Mouse (Mus musculus) testis, adult 2 months (tissue): ENCODE measurements at regions not wholly inside any gene's neighbourhood (a gene's known extent, or its start where the extent isn't known, plus 50 kb on each side); places are given as distances from the start of the nearest gene placed in this dataset.

Source experiments
- CTCF ChIP-seq: fragments of 200-500 bp; IDR thresholded peaks from 2 replicates; pipeline ENCODE4 v1.5.1; 2012; ENCODE audit warnings: low read depth, mild to moderate bottlenecking, inconsistent platforms, low read length, moderate library complexity; ENCODE audit not compliant: control insufficient read depth, insufficient read depth, insufficient replicate concordance
- POLR2A ChIP-seq: fragments of 200-500 bp; IDR thresholded peaks from 2 replicates; pipeline ENCODE4 v1.6.1; 2012; ENCODE audit warnings: low read depth, mild to moderate bottlenecking, inconsistent platforms, low read length, moderate library complexity; ENCODE audit not compliant: control insufficient read depth

DNA sequence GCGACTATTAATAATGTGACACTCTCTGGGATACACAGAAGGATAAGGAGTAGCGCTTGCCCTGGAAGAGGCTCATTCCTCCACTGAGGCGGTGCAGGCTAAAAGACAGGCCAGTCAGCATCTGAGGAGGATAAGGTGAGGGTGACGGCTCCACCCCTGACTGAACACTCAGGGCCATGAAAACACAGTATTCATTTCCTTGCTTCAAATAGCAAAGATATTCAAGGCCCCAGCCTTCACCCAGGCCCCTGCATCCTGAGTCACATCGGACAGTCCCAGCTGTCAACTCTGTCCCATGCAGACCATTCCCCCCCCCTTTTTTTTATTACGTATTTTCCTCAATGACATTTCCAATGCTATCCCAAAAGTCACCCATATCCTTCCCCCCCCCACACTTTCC, 118.9 kb upstream of the 1700012A03Rik start:
- TF ChIP-seq POLR2A (no peak), CTCF (no peak)
